Mouse (Mus musculus) embryonic facial prominence, embryonic 13.5 days (tissue): ENCODE results near the gene Olfr15. TPM values are rescaled to one million over a fixed set of nuclear protein-coding genes. Genes with fewer than 3 reads are reported as not detected.

Experiments
- ATAC-seq: fragments of 200-750 bp; cut with Nextera tagmentation; 2 replicates; pipeline ENCODE4 v1.8.0; 2017; ENCODE audit warnings: low read depth; ENCODE audit not compliant: insufficient number of reproducible peaks, insufficient read depth, low FRiP score, low TSS enrichment
- H3K27ac ChIP-seq: fragments of 300-500 bp; sonication (generic); 2 replicates; pipeline ENCODE4 v1.5.1; 2015; ENCODE audit warnings: moderate library complexity, mild to moderate bottlenecking, inconsistent platforms
- H3K27me3 ChIP-seq: fragments of 300-500 bp; sonication (generic); 2 replicates; pipeline ENCODE4 v1.6.1; 2015; ENCODE audit warnings: mild to moderate bottlenecking, inconsistent platforms
- H3K36me3 ChIP-seq: fragments of 300-500 bp; sonication (generic); 2 replicates; pipeline ENCODE4 v1.6.1; 2015; ENCODE audit warnings: mild to moderate bottlenecking, inconsistent platforms
- H3K4me1 ChIP-seq: fragments of 300-500 bp; sonication (generic); 2 replicates; pipeline ENCODE4 v1.6.1; 2015; ENCODE audit warnings: inconsistent platforms
- H3K4me2 ChIP-seq: fragments of 300-500 bp; sonication (generic); 2 replicates; pipeline ENCODE4 v1.6.1; 2015; ENCODE audit warnings: moderate library complexity, mild to moderate bottlenecking, inconsistent platforms
- H3K4me3 ChIP-seq: fragments of 300-500 bp; sonication (generic); 2 replicates; pipeline ENCODE4 v1.5.1; 2015; ENCODE audit warnings: mild to moderate bottlenecking, inconsistent platforms
- H3K9ac ChIP-seq: fragments of 300-500 bp; sonication (generic); 2 replicates; pipeline ENCODE4 v1.6.1; 2015; ENCODE audit warnings: mild to moderate bottlenecking, inconsistent platforms
- H3K9me3 ChIP-seq: fragments of 300-500 bp; sonication (generic); 2 replicates; pipeline ENCODE4 v1.6.1; 2016; ENCODE audit warnings: inconsistent platforms
- WGBS: fragments of 180-500 bp; shearing (Covaris S2); methylation state at CpG from one replicate; pipeline ENCODE4 v1.1.7; 2015; ENCODE audit warnings: mixed read lengths; 5-methylcytosine and 5-hydroxymethylcytosine counted together
- polyA plus RNA-seq: library from polyadenylated mRNA; unstranded; fragments of >200 nt; fragmentation: Nextera tagmentation; extraction: Ambion mirVana; gene quantifications from 2 replicates; pipeline ENCODE4 v1.2.1, GENCODE M21; 2015

The Olfr15 gene
- polyA plus RNA-seq, 1 experiment from 2014 or later: 0.77 TPM

GRCm38 (mm10) chr16:3884201-3885064 is 53.8 kb downstream of the Olfr15 start, which contains the start of the genes Zfp597 and Gm20695:
Gene Zfp597 (minus strand): TSS chr16:3884561.
Gene Gm20695 (plus strand): TSS chr16:3884648.
- Histone ChIP-seq H3K27ac (peak within 1 kb of the TSS; percentile 92), H3K36me3 (peaks cover 7% of the 10 kb centered on the region; the same call in 1 of the 2 replicates), H3K27me3 (no peaks in the 10 kb centered on the region), H3K4me1 (peaks cover 14% of the 10 kb centered on the region), H3K9me3 (no peaks in the 10 kb centered on the region), H3K4me2 (peak within 1 kb of the TSS; percentile 71), H3K9ac (peak within 1 kb of the TSS; percentile 82), H3K4me3 (peak within 1 kb of the TSS; percentile 74)
- peak; percentile 98 for ATAC-seq
- under 1% methylated on average over 83 of the region's 88 CpGs for WGBS

GRCm38 (mm10) chr16:3885065-3885670 is 54.5 kb downstream of the Olfr15 start:
- no peak for ATAC-seq

GRCm38 (mm10) chr16:3891621-3892295 is 61.1 kb downstream of the Olfr15 start:
- no peak overlapping the region for H3K27ac ChIP-seq
- no peak overlapping the region for H3K9ac ChIP-seq
- H3K27me3 ChIP-seq: no peaks in the 10 kb centered on the region
- H3K36me3 ChIP-seq: peaks cover 21% of the 10 kb centered on the region
- no peak for ATAC-seq
- 95% methylated on average over 14 of the region's 14 CpGs for WGBS
- no peak overlapping the region for H3K4me3 ChIP-seq
- no peaks in the 10 kb centered on the region for H3K9me3 ChIP-seq
- no peak overlapping the region for H3K4me2 ChIP-seq
- H3K4me1 ChIP-seq: peaks cover 10% of the 10 kb centered on the region; the same call in 1 of the 2 replicates

More at GRCm38 (mm10) chr16:3885065-3885670, 54.5 kb downstream of the Olfr15 start:
- Histone ChIP-seq H3K9ac (peak overlapping the region; percentile 82), H3K9me3 (no peaks in the 10 kb centered on the region), H3K4me1 (peaks cover 14% of the 10 kb centered on the region), H3K36me3 (peaks cover 4% of the 10 kb centered on the region; the same call in 1 of the 2 replicates), H3K27ac (peak overlapping the region; percentile 92), H3K4me2 (peak overlapping the region; percentile 71), H3K27me3 (no peaks in the 10 kb centered on the region), H3K4me3 (peak overlapping the region; percentile 74)
- 4% methylated on average over 10 of the region's 10 CpGs for WGBS

- Histone ChIP-seq H3K9me3 (no peaks in the 10 kb centered on the region), H3K27me3 (no peaks in the 10 kb centered on the region), H3K27ac (no peak overlapping the region), H3K4me3 (no peak overlapping the region), H3K36me3 (peaks cover 30% of the 10 kb centered on the region), H3K4me1 (peaks cover 10% of the 10 kb centered on the region; the same call in 1 of the 2 replicates), H3K4me2 (no peak overlapping the region), H3K9ac (no peak overlapping the region)
- ATAC-seq: no peak
- 82% methylated on average over 3 of the region's 3 CpGs for WGBS
These were observed 63.1 kb downstream of the Olfr15 start for GRCm38 (mm10) chr16:3893739-3894138.

Other genes starting within 250 kb of the Olfr15 start
- 0.04 TPM in 1 of 2 replicates, not detected in the other for gene Olfr161, start 239.8 kb upstream of the Olfr15 start, polyA plus RNA-seq
- gene Mefv, start 112.8 kb upstream of the Olfr15 start, polyA plus RNA-seq: not detected in 2 replicates
- gene Zfp263, start 86.8 kb upstream of the Olfr15 start, polyA plus RNA-seq: 62.5 and 62.7 TPM in 2 replicates
- gene Zfp174, start 16.4 kb downstream of the Olfr15 start, polyA plus RNA-seq: 1.8 and 2.3 TPM in 2 replicates
- 55.4 and 57.6 TPM in 2 replicates for gene Naa60, start 41.5 kb downstream of the Olfr15 start, polyA plus RNA-seq
- 5.7 and 6.0 TPM in 2 replicates for gene Zfp597, start 53.7 kb downstream of the Olfr15 start, polyA plus RNA-seq
- gene Gm20695, start 53.8 kb downstream of the Olfr15 start, polyA plus RNA-seq: 2.1 TPM in 1 of 2 replicates, not detected in the other
- gene 1700037C18Rik, start 77.8 kb downstream of the Olfr15 start, polyA plus RNA-seq: 6.0 and 8.3 TPM in 2 replicates
- 39.7 and 41.9 TPM in 2 replicates for gene Cluap1, start 77.9 kb downstream of the Olfr15 start, polyA plus RNA-seq
- 0.67 and 1.3 TPM in 2 replicates for gene Nlrc3, start 145.8 kb downstream of the Olfr15 start, polyA plus RNA-seq
- gene Slx4, start 172.9 kb downstream of the Olfr15 start, polyA plus RNA-seq: 20.8 and 21.2 TPM in 2 replicates
- gene Dnase1, start 206.1 kb downstream of the Olfr15 start, polyA plus RNA-seq: 6.2 and 6.5 TPM in 2 replicates
- 77.8 and 83.7 TPM in 2 replicates for gene Trap1, start 246.9 kb downstream of the Olfr15 start, polyA plus RNA-seq